In the genomic region with DNA sequence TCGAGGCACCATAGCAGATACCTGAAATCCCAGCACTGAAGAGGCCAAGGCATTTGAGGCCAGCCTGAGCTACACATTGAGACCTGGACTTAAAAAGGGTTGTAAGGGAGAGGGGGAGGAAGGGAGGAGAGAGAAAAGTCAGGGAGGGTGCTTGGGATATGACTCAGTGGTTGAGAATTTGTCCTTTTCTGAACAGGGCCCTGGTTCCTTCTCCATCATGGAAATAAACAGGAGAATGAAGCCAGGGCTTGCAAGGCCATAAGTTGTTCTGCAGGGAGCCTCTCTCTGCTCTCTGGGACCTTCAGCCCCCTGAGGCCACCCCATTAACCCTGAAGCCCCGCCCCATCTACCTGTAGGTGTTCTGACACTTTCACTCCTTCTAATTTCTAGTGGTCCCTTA, we compare ENCODE assay signal across 20 mouse cellular contexts. TPM values are rescaled to one million over a fixed set of nuclear protein-coding genes. Genes with fewer than 3 reads are reported as not detected.
DNase-seq lines count a peak whose midpoint lies in the region.
"Had no signal": no experiment of that assay in that cellular context is flagged by ENCODE, and none has a peak within 500 bp of the region (broad histone marks: within the 10 kb centered on the region; RNA-seq: fewer than 3 reads in every experiment).

No protein-coding gene starts in this region.

- 72% methylated on average over 2 of the region's 2 CpGs for WGBS in limb, embryonic 10.5 days

- no peaks in the 10 kb centered on the region for H3K36me3 ChIP-seq in limb, embryonic 10.5 days
- H3K36me3 ChIP-seq: embryonic facial prominence, embryonic 12.5 days; embryonic facial prominence, embryonic 15.5 days; hindbrain, embryonic 12.5 days; hindbrain, embryonic 15.5 days had no signal

- no peaks in the 10 kb centered on the region for H3K9me3 ChIP-seq in limb, embryonic 10.5 days (replicated peaks)
- H3K9me3 ChIP-seq: embryonic facial prominence, embryonic 12.5 days; embryonic facial prominence, embryonic 15.5 days; forebrain, embryonic 13.5 days; hindbrain, embryonic 12.5 days; hindbrain, embryonic 15.5 days had no signal

- no peak overlapping the region for H3K4me3 ChIP-seq in limb, embryonic 10.5 days
- H3K4me3 ChIP-seq: embryonic facial prominence, embryonic 12.5 days; embryonic facial prominence, embryonic 15.5 days; forebrain, embryonic 13.5 days; hindbrain, embryonic 12.5 days; hindbrain, embryonic 15.5 days had no signal

- peak; percentile 58 for DNase-seq in adrenal gland, adult 2 months
- DNase-seq in adrenal gland, postnatal 25 days: no peak
- DNase-seq in 3134 (ENCODE audit: extremely low read depth, insufficient read length, low spot score): peak; percentile 59
- DNase-seq in Muller cell, postnatal 12 days (ENCODE audit: inconsistent ontology term): peak; percentile 49
- no peak for DNase-seq in limb, embryonic 10.5 days (ENCODE audit: low spot score)
- DNase-seq in gastrocnemius, postnatal 25 days: no peak
- DNase-seq: cerebellum, adult 11 months; cerebellum, adult 2 months; cerebellum, adult 9-11 months; cerebellum, postnatal 25 days; gastrocnemius, postnatal 10 days; heart, adult 11 months; kidney, adult 2 months had no signal

- H3K4me1 ChIP-seq in limb, embryonic 10.5 days: peaks cover 28% of the 10 kb centered on the region
- H3K4me1 ChIP-seq: forebrain, embryonic 13.5 days; hindbrain, embryonic 12.5 days had no signal

- H3K27me3 ChIP-seq in limb, embryonic 10.5 days (ENCODE audit: low read depth, poor library complexity, severe bottlenecking): peaks cover 81% of the 10 kb centered on the region

- no peak overlapping the region for H3K27ac ChIP-seq in limb, embryonic 10.5 days
- H3K27ac ChIP-seq: embryonic facial prominence, embryonic 12.5 days; embryonic facial prominence, embryonic 15.5 days; forebrain, embryonic 13.5 days; hindbrain, embryonic 12.5 days; hindbrain, embryonic 15.5 days had no signal

RNA-seq across cellular contexts. Expression of gene Tbx3, which starts 23.5 kb away (rescaled TPM):
- 100 to 1,000 TPM; 285 to 315 TPM for total RNA-seq in adrenal gland, adult 2 months (2021)
- 854 and 965 TPM in 2 replicates for polyA plus RNA-seq in adrenal gland, adult 2 months (2012; rRNA removed)
- total RNA-seq in adrenal gland, postnatal 25 days (2021): 215 and 277 TPM in 2 replicates
- 50.1 and 55.3 TPM in 2 replicates for polyA plus RNA-seq in limb, embryonic 10.5 days (2016; fragmentation: Nextera tagmentation; extraction: Ambion mirVana)
- total RNA-seq in gastrocnemius, postnatal 25 days (2021): 1 to 10 TPM; 2.6 to 4.3 TPM
- total RNA-seq: common myeloid progenitor, adult 5-6 weeks; hematopoietic stem cell, adult 5-6 weeks had no signal

Comparison
In these comparisons a context has a peak if more than half of its experiments do, and no peak if none do; other contexts are left out.
1. DNase-seq: peak in adrenal gland, adult 2 months (single experiment), 3134 (single experiment) and Muller cell, postnatal 12 days (single experiment); none in adrenal gland, postnatal 25 days (single experiment), limb, embryonic 10.5 days (single experiment) and gastrocnemius, postnatal 25 days (single experiment).
2. RNA of gene Tbx3, which starts 23.5 kb away (total RNA-seq): 285 to 315 TPM in adrenal gland, adult 2 months and 215 to 277 TPM in adrenal gland, postnatal 25 days; 2.6 to 4.3 TPM in gastrocnemius, postnatal 25 days; every median in the first group is over 10 times any median in the second.